Mouse (Mus musculus) T-helper 1 cell (primary cell): ENCODE measurements around the gene Gm30302.
"Not testable (repeated sequence)": the region's sequence is repeated elsewhere in the genome, so short reads cannot be mapped to it uniquely, and the experiment has no call there.

Experiments used
- in situ Hi-C: fragments of 300-600 bp; cut with MboI, MseI; formaldehyde crosslinking; loops from one replicate; pipeline ENCODE4 v1.15.1; 2025; ENCODE audit warnings: high pct_unique_total_duplicates

Gm30302 gene

DNA sequence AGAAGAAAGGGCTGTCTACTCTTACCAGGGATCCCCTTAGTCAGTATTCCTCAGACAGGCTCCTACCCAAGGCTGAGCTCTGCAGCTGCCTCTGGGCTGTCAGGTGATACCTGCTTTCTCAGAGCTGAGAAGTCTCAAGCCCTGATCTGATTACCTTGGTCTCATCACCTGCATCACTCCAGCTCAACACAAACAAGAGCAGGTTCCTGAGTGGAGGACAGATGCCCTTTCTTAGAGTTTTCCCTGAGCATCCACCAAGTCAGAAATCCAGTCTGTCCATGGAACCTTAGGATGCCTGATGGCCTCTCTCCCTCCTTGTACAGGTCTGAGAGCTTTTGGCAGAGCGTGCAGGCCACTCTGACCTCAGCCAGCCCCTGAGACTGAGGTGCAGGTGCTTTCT lies at the start of gene Gm30302:
Gm30302 (minus strand) TSS at position 101 of the 400 bp plus-strand sequence.
- in situ Hi-C loops = no loop called here

GRCm38 (mm10) chr13:49846751-49847150 lies 48.0 kb upstream of the Gm30302 start:
- in situ Hi-C loops = no loop called here

DNA sequence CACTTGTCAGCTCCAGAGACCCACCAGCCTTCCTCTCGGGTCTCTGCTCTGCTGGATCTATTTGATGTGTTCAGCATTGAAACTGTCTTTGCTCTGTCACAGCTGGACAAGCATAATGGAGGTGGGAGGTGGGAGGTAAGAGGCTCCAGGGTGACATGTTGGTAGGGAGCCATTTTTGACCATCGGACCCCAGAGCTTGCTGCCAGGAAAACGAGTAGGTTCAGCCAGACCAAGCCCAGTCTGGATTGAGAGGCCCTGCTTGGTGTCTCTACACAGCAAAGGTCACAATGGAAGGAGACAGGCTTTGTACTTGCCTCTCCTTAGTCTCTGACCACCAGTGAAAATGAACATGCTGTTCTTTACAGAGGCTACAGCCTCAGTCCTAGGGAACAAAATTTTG lies 47.3 kb upstream of the Gm30302 start:
- in situ Hi-C loops = no loop called here

- in situ Hi-C loops = no loop called here
Observed at GRCm38 (mm10) chr13:49845663-49846062, 46.9 kb upstream of the Gm30302 start.

DNA sequence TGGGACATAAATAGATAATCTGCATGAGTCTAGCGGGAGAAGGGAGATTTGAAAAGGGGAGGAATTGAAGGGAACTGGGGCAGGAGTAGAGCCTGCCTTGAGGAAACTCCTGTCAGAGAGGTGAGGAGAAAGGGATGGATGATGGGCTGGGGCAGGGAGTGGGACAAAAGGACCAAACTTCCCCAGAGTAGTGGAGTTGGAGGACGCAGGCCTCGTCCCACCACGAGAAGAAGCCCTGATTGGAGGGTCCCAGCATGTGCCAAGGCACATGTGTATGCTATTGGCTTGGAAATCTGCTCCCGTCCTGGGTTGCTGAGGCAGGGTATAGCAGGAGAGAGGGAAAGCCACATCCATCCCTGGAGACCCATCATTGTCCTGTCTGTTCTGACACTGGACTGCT lies 45.3 kb upstream of the Gm30302 start:
- in situ Hi-C loops = no loop called here

- in situ Hi-C loops = no loop called here
Observed at GRCm38 (mm10) chr13:49841186-49841585, 42.4 kb upstream of the Gm30302 start.

DNA sequence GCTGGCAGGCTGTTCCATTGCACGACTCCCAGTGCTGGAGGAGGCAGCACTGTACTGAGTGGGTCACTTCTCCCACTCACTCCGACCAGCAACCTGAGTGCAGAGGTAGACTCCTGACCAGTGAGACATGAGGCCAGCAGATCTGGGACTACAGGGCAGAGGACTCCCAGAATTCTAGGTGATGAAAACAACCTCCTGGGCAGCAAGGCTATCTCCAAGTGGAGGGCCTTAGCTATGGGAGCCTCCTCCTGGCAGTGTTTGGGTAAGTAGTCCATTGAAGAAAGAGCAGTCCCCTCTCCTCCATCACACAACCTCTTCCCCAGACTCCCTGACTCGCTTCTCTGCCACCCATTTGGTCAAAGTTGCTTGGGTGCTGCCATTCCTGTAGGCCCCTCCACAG lies 31.6 kb upstream of the Gm30302 start:
- in situ Hi-C loops = no loop called here

- in situ Hi-C loops = no loop called here
Observed at GRCm38 (mm10) chr13:49825300-49825699, 26.5 kb upstream of the Gm30302 start.

DNA sequence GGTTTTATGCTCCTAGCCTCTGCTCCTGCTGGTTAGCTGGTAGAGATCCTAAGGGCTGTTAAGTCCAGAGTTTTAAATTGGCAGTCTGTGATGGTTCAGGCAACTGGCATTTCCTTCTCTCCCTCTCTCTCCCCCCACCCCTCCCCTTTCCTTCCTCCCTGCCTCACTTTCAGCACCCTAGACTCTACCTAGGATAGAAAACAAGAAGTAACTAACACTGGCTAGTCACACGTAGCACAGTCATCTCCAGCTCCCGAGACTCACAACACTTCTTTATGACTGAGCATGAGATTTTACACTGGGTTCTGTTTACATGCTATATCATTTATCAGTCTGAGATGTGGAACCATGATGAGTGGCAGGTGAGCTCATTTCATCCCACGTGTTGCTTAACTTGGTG lies 16.2 kb upstream of the Gm30302 start:
- in situ Hi-C loops = no loop called here

- in situ Hi-C loops = no loop called here
Observed at GRCm38 (mm10) chr13:49814420-49814819, 15.6 kb upstream of the Gm30302 start.

DNA sequence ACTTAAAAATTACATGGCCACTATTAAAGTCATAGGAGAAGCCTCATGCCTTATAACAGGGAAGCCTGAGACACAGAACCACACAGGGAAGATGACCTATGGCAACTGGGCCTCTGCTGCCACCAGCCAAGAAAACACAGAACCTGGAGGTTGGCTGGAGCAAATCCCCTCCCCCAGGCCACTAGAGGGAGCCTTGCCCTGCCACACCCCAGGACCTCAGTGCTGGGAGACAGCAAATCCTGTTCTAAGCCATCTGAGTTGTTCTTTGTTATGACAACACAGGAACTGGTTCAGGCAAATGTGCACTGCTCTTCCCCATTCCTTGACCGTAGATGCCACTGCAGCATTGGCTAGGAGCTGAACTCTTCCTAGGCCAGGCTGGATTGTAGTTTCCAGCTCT lies 8.3 kb upstream of the Gm30302 start:
- in situ Hi-C loops = no loop called here

DNA sequence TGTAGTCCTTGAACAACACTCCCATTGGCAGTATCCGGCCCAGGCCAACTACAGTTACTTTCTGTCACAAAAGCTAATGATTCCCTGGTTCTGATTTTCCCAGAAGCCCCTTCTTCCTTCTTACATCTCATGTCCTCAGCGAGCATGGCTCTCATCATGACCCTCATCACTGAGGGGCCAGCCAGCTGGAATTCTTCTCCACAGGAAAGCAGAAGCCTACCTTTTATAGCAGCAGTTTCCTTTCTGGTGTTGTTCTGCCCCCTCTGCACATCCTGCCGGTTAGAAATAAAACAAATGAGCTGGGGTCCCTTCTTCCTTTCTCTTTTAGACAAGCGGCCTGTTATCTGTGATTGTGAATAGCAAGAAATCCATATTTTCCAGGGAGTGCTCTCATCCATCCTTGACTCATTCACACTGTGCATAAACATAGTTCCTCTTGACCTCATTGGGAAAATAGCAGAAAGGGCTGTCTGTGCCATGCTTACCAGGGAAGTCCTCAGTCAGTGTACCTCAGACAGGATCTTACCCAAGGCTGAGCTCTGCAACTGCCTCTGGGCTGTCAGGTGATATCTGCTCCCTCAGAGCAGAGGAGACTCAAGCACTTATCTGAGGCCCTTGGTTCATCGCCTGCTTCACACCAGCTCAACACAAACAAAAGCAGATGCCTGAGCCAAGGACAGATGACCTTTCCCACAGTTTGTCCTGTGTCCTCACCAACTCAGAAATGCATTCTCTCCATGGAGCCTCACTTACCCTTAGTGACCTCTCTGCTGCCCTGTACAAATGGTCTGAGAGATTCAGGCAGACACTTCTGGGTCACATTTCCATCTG lies 10.0 kb downstream of the Gm30302 start:
- in situ Hi-C loops = no loop called here

GRCm38 (mm10) chr13:49783899-49784298 lies 14.9 kb downstream of the Gm30302 start:
- in situ Hi-C loops = no loop called here

GRCm38 (mm10) chr13:49771536-49771935 lies 27.3 kb downstream of the Gm30302 start:
- in situ Hi-C loops = not testable (repeated sequence)

- in situ Hi-C loops = no loop called here
Observed at GRCm38 (mm10) chr13:49769111-49769510, 29.7 kb downstream of the Gm30302 start.

GRCm38 (mm10) chr13:49768048-49768447 lies 30.8 kb downstream of the Gm30302 start:
- in situ Hi-C loops = no loop called here

DNA sequence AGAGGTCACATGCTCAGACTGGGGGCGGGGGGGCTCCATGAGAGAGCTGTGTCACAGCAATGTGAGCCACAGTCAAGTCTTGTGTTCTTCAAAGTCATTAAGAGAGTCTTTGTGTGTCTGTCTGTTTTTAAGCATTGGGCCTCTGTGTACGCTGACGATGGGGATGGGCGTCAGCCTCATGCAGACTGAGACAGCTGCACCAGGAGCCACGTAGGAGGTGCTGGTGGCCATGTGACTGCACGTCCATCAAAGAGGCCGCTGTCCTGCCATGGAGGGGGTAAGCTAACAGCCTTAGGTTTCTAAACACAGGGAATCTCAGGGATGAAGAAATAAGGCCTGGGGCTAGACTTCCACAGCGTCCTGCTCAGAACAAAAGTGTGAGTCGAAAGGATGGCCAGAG lies 32.5 kb downstream of the Gm30302 start:
- in situ Hi-C loops = no loop called here

GRCm38 (mm10) chr13:49765306-49765705 lies 33.5 kb downstream of the Gm30302 start:
- in situ Hi-C loops = no loop called here

DNA sequence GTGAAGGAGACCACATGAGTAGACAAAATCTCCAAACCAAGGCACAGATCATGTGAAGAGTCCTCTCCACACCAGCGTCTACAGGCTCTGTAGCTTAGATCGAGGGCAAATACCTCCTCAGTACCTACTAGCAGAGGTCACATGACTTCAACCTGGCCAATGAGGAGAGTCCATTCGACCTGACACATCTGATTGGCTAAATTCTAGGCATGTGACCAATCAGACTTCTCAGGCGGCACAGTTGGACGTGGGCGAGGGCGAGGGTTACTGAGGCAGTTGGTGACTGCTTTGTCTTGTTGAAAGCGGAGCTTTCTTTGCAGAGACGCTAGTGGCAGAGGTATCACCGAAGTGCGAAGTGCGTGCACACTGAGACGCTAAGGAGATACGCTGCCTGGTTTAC lies 36.6 kb downstream of the Gm30302 start:
- in situ Hi-C loops = no loop called here

GRCm38 (mm10) chr13:49760675-49761074 lies 38.1 kb downstream of the Gm30302 start:
- in situ Hi-C loops = no loop called here

GRCm38 (mm10) chr13:49757966-49758365 lies 40.8 kb downstream of the Gm30302 start:
- in situ Hi-C loops = no loop called here

DNA sequence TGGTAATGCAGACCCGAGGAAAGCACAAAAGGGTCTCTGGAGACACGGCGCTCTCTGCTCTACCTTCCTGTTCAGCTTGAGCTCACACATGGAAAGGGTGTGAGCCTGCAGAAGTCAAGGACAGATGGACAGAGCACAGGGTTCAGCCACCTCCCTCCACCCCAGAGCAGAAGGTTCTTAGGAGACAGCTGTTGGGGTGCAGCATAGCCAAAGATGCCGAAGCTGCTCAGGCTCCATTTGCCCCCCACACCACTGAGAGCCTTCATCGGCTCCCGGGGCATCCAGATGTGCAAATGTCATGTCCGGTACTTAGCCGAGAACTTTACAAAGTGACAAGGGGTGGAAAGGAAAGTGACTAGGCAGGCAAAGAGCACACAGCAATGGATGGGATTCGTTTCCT lies 42.2 kb downstream of the Gm30302 start:
- in situ Hi-C loops = no loop called here

GRCm38 (mm10) chr13:49741285-49742040 lies 57.3 kb downstream of the Gm30302 start:
- in situ Hi-C loops = no loop called here
